Mouse (Mus musculus): ENCODE results near the gene 1700015G11Rik. TPM values are rescaled to one million over a fixed set of nuclear protein-coding genes. Genes with fewer than 3 reads are reported as not detected.
A peak's percentile ranks its signal among the peaks of the same experiment; 100 is the strongest.

The 1700015G11Rik gene
- polyA plus RNA-seq, 1 experiment from 2014 or later: not detected

DNA sequence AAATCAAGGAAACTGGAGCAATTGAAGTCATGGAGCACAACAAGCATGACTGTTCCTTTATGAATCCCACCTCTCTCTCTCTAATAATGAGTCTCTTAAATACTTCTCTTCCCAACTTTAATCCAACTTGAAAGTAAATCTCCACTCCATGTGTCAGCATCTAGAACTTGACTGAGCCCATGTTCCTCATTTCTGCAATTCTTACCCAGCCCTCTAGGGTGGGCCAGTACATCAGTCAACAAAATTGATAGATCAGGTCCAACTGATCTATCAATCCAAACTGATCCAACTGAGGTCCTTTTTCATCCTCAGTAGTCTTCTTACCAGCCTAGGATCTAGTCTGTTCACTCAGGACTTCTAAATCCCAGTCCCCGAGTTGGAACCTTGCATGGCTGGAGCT is 348 bp downstream of the 1700015G11Rik start:
- ATAC-seq (ENCODE audit: insufficient read depth) (no peak), DNase-seq (no peak)
- TF ChIP-seq CTCF (IDR thresholded peaks at IDR 0.05; ENCODE audit: low read depth): 0 out of 2 replicates have a peak, but pooled peaks have one; percentile 12
- Histone ChIP-seq H3K27me3 (ENCODE audit: insufficient read depth, low read length) (no peaks in the 10 kb centered on the region), H3K9ac (no peak overlapping the region), H3K9me3 (ENCODE audit: low read depth, low read length) (no peaks in the 10 kb centered on the region), H3K36me3 (ENCODE audit: insufficient read depth) (no peaks in the 10 kb centered on the region), H3K4me1 (ENCODE audit: insufficient read depth) (no peaks in the 10 kb centered on the region), H3K4me2 (no peak overlapping the region), H3K4me3 (ENCODE audit: low read depth, low read length) (no peak overlapping the region), H3K27ac (ENCODE audit: low read depth) (no peak overlapping the region)
- WGBS: 73% methylated on average over 1 of the region's 1 CpGs

GRCm38 (mm10) chr7:52013457-52013856 is 2.1 kb downstream of the 1700015G11Rik start:
- no peaks in the 10 kb centered on the region for H3K9me3 ChIP-seq (ENCODE audit: low read depth, low read length)
- H3K27ac ChIP-seq (ENCODE audit: low read depth): no peak overlapping the region
- H3K27me3 ChIP-seq (ENCODE audit: insufficient read depth, low read length): no peaks in the 10 kb centered on the region
- TF ChIP-seq CTCF (IDR thresholded peaks at IDR 0.05; ENCODE audit: low read depth): no peak
- H3K4me1 ChIP-seq (ENCODE audit: insufficient read depth): no peaks in the 10 kb centered on the region
- whole genome bisulfite sequencing: 73% methylated on average over 7 of the region's 7 CpGs
- DNase-seq (no peak), ATAC-seq (ENCODE audit: insufficient read depth) (no peak)
- no peaks in the 10 kb centered on the region for H3K36me3 ChIP-seq (ENCODE audit: insufficient read depth)
- H3K4me2 ChIP-seq: no peak overlapping the region
- H3K9ac ChIP-seq: no peak overlapping the region
- no peak overlapping the region for H3K4me3 ChIP-seq (ENCODE audit: low read depth, low read length)

DNA sequence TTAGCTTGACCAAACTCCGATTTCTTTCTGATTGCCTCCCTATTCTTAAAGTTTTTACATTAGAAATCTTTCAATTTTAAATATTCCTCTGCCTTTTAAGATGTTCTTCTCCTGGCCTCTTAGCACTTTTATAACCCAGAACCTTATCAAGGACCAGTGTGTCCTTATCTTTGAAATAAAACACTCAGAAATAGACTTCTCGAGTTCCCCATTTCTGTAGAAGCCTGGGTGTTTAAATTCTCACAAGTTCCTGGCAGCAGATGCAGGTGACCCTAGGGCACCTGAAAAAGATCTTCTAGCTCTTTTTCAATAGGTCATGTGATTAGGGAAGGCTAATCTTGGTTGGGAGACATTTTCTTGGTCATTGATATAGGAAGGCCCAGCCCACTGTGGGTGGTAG is 8.4 kb downstream of the 1700015G11Rik start:
- no peak overlapping the region for H3K9ac ChIP-seq
- no peak overlapping the region for H3K4me2 ChIP-seq
- H3K27me3 ChIP-seq (ENCODE audit: insufficient read depth, low read length): no peaks in the 10 kb centered on the region
- no peak for TF ChIP-seq CTCF (IDR thresholded peaks at IDR 0.05; ENCODE audit: low read depth)
- no peaks in the 10 kb centered on the region for H3K36me3 ChIP-seq (ENCODE audit: insufficient read depth)
- DNase-seq: no peak
- ATAC-seq (ENCODE audit: insufficient read depth): no peak
- no peak overlapping the region for H3K27ac ChIP-seq (ENCODE audit: low read depth)
- 62% methylated on average over 2 of the region's 2 CpGs for WGBS
- no peaks in the 10 kb centered on the region for H3K9me3 ChIP-seq (ENCODE audit: low read depth, low read length)
- H3K4me3 ChIP-seq (ENCODE audit: low read depth, low read length): no peak overlapping the region
- no peaks in the 10 kb centered on the region for H3K4me1 ChIP-seq (ENCODE audit: insufficient read depth)

DNA sequence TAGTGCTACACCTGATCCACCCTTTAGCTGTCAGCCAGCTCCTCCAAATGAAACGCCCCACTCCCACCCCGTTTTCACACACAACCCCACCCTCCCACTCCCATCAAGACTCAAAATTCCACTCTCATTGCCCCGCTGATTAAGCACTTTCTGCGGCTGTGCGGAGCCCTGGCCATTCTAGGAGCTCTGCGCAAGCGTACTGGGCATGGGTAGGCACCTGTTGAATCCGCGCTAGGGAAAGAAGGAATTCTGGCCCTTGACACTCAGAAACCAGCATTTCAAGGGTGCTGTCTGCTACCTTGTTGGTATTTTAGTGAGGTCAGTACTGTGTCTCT is 9.3 kb downstream of the 1700015G11Rik start:
- Histone ChIP-seq H3K9me3 (ENCODE audit: low read depth, low read length) (no peaks in the 10 kb centered on the region), H3K27ac (ENCODE audit: low read depth) (peak overlapping the region; percentile 58; the same call in 1 of the 2 replicates), H3K4me1 (ENCODE audit: insufficient read depth) (no peaks in the 10 kb centered on the region), H3K9ac (no peak overlapping the region), H3K4me3 (ENCODE audit: low read depth, low read length) (peak overlapping the region; percentile 51), H3K27me3 (ENCODE audit: insufficient read depth, low read length) (no peaks in the 10 kb centered on the region), H3K4me2 (peak overlapping the region; percentile 69), H3K36me3 (ENCODE audit: insufficient read depth) (no peaks in the 10 kb centered on the region)
- no peak; the same call in 1 of the 2 replicates for ATAC-seq (ENCODE audit: insufficient read depth)
- 2% methylated on average over 9 of the region's 9 CpGs for WGBS
- no peak for DNase-seq
- no peak for TF ChIP-seq CTCF (IDR thresholded peaks at IDR 0.05; ENCODE audit: low read depth)

GRCm38 (mm10) chr7:52005511-52006295 is 9.8 kb downstream of the 1700015G11Rik start, which contains the start of gene Svip:
TSS of gene Svip (minus strand) at chr7:52006018.
- DNase-seq: peak; percentile 86

DNA sequence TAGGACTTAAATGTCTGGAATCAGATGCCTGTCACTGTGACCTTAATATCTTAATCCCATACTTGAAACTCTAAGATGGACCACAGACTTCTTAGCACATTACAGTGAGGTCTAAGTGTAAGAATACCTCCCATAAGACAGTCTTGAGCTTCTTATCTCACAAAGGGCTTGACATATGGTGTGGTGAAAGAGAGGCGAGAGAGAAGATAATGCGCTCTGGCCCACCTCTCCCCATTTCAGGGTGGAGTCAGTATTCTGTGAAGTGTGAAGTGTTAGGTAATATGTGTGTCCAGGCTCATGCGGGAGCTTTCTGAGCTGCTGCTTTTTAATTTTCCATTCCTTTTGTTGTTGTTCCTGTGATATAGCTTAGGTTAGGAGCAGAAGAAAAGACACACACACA is 24.5 kb downstream of the 1700015G11Rik start:
- Histone ChIP-seq H3K4me2 (no peak overlapping the region), H3K36me3 (ENCODE audit: insufficient read depth) (no peaks in the 10 kb centered on the region), H3K4me1 (ENCODE audit: insufficient read depth) (no peaks in the 10 kb centered on the region), H3K27ac (ENCODE audit: low read depth) (no peak overlapping the region), H3K9ac (no peak overlapping the region), H3K9me3 (ENCODE audit: low read depth, low read length) (no peaks in the 10 kb centered on the region), H3K27me3 (ENCODE audit: insufficient read depth, low read length) (no peaks in the 10 kb centered on the region), H3K4me3 (ENCODE audit: low read depth, low read length) (no peak overlapping the region)
- no peak for TF ChIP-seq CTCF (IDR thresholded peaks at IDR 0.05; ENCODE audit: low read depth)
- no peak for ATAC-seq (ENCODE audit: insufficient read depth)
- 53% methylated on average over 3 of the region's 3 CpGs for WGBS
- no peak for DNase-seq

More at GRCm38 (mm10) chr7:52005511-52006295, 9.8 kb downstream of the 1700015G11Rik start, which contains the start of gene Svip:
- H3K4me1 ChIP-seq (ENCODE audit: insufficient read depth): no peaks in the 10 kb centered on the region
- H3K9me3 ChIP-seq (ENCODE audit: low read depth, low read length): no peaks in the 10 kb centered on the region
- H3K27ac ChIP-seq (ENCODE audit: low read depth): peak within 1 kb of the TSS; percentile 58
- peak within 1 kb of the TSS; percentile 51 for H3K4me3 ChIP-seq (ENCODE audit: low read depth, low read length)
- no peak for TF ChIP-seq CTCF (IDR thresholded peaks at IDR 0.05; ENCODE audit: low read depth)
- no peaks in the 10 kb centered on the region for H3K36me3 ChIP-seq (ENCODE audit: insufficient read depth)
- WGBS: 2% methylated on average over 31 of the region's 47 CpGs
- ATAC-seq (ENCODE audit: insufficient read depth): peak; percentile 94
- H3K4me2 ChIP-seq: peak within 1 kb of the TSS; percentile 69
- H3K9ac ChIP-seq: peak within 1 kb of the TSS; percentile 48
- H3K27me3 ChIP-seq (ENCODE audit: insufficient read depth, low read length): no peaks in the 10 kb centered on the region

- Histone ChIP-seq H3K4me1 (ENCODE audit: insufficient read depth) (no peaks in the 10 kb centered on the region), H3K27ac (ENCODE audit: low read depth) (no peak overlapping the region), H3K9me3 (ENCODE audit: low read depth, low read length) (no peaks in the 10 kb centered on the region), H3K4me3 (ENCODE audit: low read depth, low read length) (no peak overlapping the region), H3K36me3 (ENCODE audit: insufficient read depth) (no peaks in the 10 kb centered on the region), H3K4me2 (no peak overlapping the region), H3K27me3 (ENCODE audit: insufficient read depth, low read length) (no peaks in the 10 kb centered on the region), H3K9ac (no peak overlapping the region)
- TF ChIP-seq CTCF (IDR thresholded peaks at IDR 0.05; ENCODE audit: low read depth): no peak
- WGBS: 45% methylated on average over 6 of the region's 6 CpGs
- ATAC-seq (ENCODE audit: insufficient read depth): no peak
- DNase-seq: no peak
These were observed 28.6 kb downstream of the 1700015G11Rik start for GRCm38 (mm10) chr7:51986909-51987308.
